Mouse (Mus musculus) heart, adult 9 months (tissue): ENCODE data around the gene Pms1.

Experiments used
- DNase-seq, 2 experiments: peaks; one replicate each; pipeline ENCODE4 v3.0.0; 2022; ENCODE audit warnings: low spot score in 2 of 2

Pms1 gene

DNA sequence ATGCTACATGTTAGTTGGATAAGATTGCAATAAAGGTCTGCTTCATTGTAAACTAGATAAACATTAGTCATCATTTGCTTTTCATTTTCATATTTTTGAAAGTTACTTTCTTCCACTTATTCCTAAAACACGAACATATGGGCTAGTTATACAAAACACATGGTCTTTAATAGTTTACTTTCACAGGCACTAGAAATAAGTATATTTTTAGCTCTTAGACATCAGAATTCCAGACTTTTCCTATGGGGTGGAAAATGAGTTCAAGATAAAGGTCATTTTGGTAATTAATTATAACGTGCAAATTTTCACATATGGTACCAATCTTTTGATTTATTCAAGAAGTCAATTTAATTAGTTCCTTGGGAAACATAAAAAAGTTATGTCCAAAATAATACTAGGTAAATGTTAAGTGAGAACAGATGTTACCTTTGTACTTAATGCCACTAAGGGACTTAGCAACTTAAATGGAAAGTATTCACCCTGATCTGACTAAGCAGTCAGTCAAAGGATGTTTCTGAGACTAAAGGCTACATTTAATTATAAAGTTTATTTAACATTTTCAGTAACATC is 95.1 kb downstream of the Pms1 start:
- no peak for DNase-seq

- DNase-seq: no peak
Measured at GRCm38 (mm10) chr1:53194536-53194935, 102.3 kb downstream of the Pms1 start.

DNA sequence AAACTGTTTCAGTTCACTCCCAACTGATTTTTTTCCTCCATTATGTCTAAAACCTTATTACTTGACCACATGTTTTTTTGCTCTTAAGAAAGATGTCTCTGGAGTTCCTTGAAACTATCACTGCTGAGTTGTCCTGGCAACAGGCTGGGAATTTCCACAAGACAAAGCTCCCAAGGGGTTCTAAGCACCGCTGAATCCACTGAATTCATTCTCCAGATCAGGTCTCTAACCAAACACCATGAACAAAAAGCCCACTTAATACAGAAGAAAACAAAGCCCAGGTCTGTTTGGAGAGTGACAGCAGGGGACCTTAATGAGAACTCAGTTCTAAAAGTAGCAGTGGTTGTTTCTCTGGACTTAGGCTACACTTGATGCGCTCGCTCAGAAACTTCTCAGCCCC is 105.6 kb downstream of the Pms1 start:
- no peak for DNase-seq

GRCm38 (mm10) chr1:53189620-53190019 is 107.2 kb downstream of the Pms1 start:
- no peak for DNase-seq

GRCm38 (mm10) chr1:53187536-53187935 is 109.3 kb downstream of the Pms1 start, which contains the start of gene 1700019A02Rik:
Gene 1700019A02Rik (minus strand): TSS chr1:53187636.
- no peak for DNase-seq

DNA sequence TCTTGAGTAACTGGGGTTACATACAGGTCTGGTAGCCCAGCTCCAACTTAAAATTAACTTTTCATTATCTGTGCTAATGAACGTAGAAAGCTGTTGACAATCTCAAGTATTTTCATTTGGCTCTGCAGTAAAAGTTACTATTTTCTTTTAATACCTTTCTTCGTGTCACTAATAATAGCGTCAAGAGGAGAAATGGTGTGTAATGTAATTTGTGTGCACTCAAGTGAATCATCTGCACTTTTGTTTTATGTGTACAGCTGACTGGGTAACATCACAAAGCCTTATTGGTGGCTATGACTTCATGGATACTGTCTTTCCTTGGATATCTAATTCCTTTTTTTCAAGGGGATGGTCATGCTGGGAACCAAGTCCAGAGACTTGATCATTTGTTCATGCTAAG is 110.5 kb downstream of the Pms1 start:
- no peak for DNase-seq

GRCm38 (mm10) chr1:53157715-53158114 is 139.1 kb downstream of the Pms1 start:
- no peak for DNase-seq
